Mouse (Mus musculus): ENCODE measurements around the gene Cfap74. TPM values are rescaled to one million over a fixed set of nuclear protein-coding genes. Genes with fewer than 3 reads are reported as not detected.

Cfap74 gene
- polyA plus RNA-seq, 1 experiment from 2014 or later: 4.6 TPM

DNA sequence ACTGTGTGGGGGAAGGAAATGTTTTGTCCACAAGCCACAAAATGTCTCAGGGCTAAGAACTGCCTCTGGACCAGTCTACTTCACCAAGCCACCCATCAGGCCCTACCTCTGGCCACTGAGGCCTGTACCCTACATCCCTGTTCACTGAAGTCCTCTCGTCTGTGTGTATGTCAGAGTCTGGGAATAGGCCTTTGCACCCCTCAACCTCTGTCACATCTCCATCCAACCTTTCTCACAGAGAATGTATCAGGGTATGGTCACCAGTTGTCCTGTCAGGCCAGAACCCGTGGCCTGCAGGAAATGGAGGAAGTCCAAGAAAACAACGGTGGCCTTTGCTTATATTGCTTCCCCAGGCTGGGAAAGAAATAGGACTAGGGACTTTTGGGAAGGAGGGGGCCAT lies 76.5 kb downstream of the Cfap74 start:
- no peak overlapping the region for H3K27ac ChIP-seq
- peaks cover 15% of the 10 kb centered on the region for H3K4me1 ChIP-seq (replicated peaks; ENCODE audit: control insufficient read depth, insufficient read depth, low read length)
- no peaks in the 10 kb centered on the region for H3K36me3 ChIP-seq (replicated peaks; ENCODE audit: control insufficient read depth, insufficient read depth)
- 88% methylated on average over 3 of the region's 3 CpGs for WGBS
- no peak overlapping the region for H3K9ac ChIP-seq
- H3K4me2 ChIP-seq (replicated peaks): no peak overlapping the region
- ATAC-seq (ENCODE audit: low FRiP score) (no peak), DNase-seq (ENCODE audit: low spot score) (no peak)
- H3K9me3 ChIP-seq (ENCODE audit: control insufficient read depth, low read length): no peaks in the 10 kb centered on the region
- H3K4me3 ChIP-seq (replicated peaks; ENCODE audit: low read length): no peak overlapping the region
- H3K27me3 ChIP-seq (ENCODE audit: control insufficient read depth, insufficient read depth, low read length): no peaks in the 10 kb centered on the region

DNA sequence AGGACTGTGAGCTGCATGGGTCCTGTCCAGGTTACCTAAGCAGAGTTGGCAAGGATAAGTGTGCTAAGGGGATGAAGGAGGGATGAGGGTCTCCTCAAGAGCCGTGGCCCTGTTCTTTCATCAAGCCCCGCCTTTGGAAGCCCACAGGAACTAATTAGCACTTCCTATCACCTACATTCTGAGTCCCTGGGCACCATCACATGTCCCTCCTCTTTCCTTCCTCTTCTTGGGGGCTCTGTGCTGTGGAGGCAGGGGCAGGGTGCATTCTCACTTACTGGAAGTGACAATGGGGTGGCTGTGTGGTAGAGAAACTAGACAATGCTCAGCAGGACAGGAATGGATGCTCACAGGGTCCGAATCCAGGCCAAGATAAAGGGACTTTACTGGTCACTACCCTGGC lies 78.8 kb downstream of the Cfap74 start:
- no peak for DNase-seq (ENCODE audit: low spot score)
- no peak overlapping the region; the same call in 1 of the 2 replicates for H3K9ac ChIP-seq
- no peak overlapping the region for H3K4me3 ChIP-seq (replicated peaks; ENCODE audit: low read length)
- ATAC-seq (ENCODE audit: low FRiP score): no peak
- 53% methylated on average over 3 of the region's 3 CpGs for WGBS
- H3K9me3 ChIP-seq (ENCODE audit: control insufficient read depth, low read length): no peaks in the 10 kb centered on the region
- no peaks in the 10 kb centered on the region for H3K27me3 ChIP-seq (ENCODE audit: control insufficient read depth, insufficient read depth, low read length)
- H3K4me1 ChIP-seq (replicated peaks; ENCODE audit: control insufficient read depth, insufficient read depth, low read length): peaks cover 19% of the 10 kb centered on the region
- H3K27ac ChIP-seq: peak overlapping the region; percentile 59; the same call in 1 of the 2 replicates
- no peak overlapping the region for H3K4me2 ChIP-seq (replicated peaks)
- no peaks in the 10 kb centered on the region for H3K36me3 ChIP-seq (replicated peaks; ENCODE audit: control insufficient read depth, insufficient read depth)

GRCm38 (mm10) chr4:155488232-155489025 lies 79.4 kb downstream of the Cfap74 start:
- ATAC-seq (ENCODE audit: low FRiP score) (no peak), DNase-seq (ENCODE audit: low spot score) (peak; percentile 62)
- WGBS: 86% methylated on average over 8 of the region's 8 CpGs
- Histone ChIP-seq H3K27ac (peak overlapping the region; percentile 59), H3K9me3 (ENCODE audit: control insufficient read depth, low read length) (no peaks in the 10 kb centered on the region), H3K36me3 (replicated peaks; ENCODE audit: control insufficient read depth, insufficient read depth) (no peaks in the 10 kb centered on the region), H3K4me3 (replicated peaks; ENCODE audit: low read length) (no peak overlapping the region), H3K9ac (no peak overlapping the region), H3K4me2 (replicated peaks) (no peak overlapping the region), H3K27me3 (ENCODE audit: control insufficient read depth, insufficient read depth, low read length) (no peaks in the 10 kb centered on the region), H3K4me1 (replicated peaks; ENCODE audit: control insufficient read depth, insufficient read depth, low read length) (peaks cover 26% of the 10 kb centered on the region)

DNA sequence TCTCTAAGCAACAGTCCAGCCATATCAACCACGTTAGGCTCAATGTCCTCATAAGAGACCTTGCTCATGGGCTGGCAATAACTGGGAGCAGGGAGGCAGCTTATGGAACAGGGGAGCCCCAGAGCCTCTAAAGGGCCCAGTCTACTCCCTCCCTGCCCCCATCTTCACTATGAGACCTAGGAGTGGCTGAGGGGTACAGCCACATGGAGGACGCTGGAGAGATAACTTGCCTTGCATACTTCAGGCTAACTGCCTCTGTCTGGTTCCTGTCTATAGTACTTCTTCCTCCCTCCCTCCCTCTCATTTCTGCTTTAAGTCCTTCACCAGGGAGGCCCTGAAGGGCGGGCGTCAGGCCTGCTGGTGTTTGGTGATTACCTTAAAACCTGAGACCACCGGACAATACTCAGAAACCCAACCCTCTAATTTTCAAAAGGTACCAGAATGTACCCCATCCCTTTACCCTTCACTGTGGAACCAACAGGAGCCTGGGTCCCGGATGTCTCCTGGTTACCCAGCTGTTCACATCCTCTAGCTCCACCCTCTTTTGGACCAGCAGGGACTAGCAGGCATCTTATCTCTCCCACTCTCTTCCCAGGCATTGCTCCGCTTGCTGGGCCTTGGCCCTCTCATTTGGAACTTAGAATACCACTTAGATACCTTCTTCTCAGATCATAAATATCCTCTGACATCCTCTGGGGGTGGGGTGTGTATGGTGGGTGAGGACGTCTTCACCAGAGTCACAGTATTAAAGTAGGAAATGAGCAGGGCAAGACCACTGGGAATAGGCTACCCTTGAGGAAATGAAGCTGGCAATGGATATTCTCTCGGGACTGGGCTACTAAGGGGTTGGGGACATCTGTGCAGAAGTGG lies 80.3 kb downstream of the Cfap74 start:
- Histone ChIP-seq H3K27me3 (ENCODE audit: control insufficient read depth, insufficient read depth, low read length) (no peaks in the 10 kb centered on the region), H3K4me3 (replicated peaks; ENCODE audit: low read length) (no peak overlapping the region), H3K36me3 (replicated peaks; ENCODE audit: control insufficient read depth, insufficient read depth) (no peaks in the 10 kb centered on the region), H3K27ac (no peak overlapping the region), H3K9me3 (ENCODE audit: control insufficient read depth, low read length) (no peaks in the 10 kb centered on the region), H3K4me1 (replicated peaks; ENCODE audit: control insufficient read depth, insufficient read depth, low read length) (peaks cover 35% of the 10 kb centered on the region), H3K4me2 (replicated peaks) (no peak overlapping the region), H3K9ac (no peak overlapping the region)
- no peak for DNase-seq (ENCODE audit: low spot score)
- no peak for ATAC-seq (ENCODE audit: low FRiP score)
- 85% methylated on average over 9 of the region's 9 CpGs for WGBS

GRCm38 (mm10) chr4:155490456-155490855 lies 81.5 kb downstream of the Cfap74 start:
- Histone ChIP-seq H3K27me3 (ENCODE audit: control insufficient read depth, insufficient read depth, low read length) (no peaks in the 10 kb centered on the region), H3K9ac (peak overlapping the region; percentile 99), H3K4me2 (replicated peaks) (peak overlapping the region; percentile 75), H3K4me3 (replicated peaks; ENCODE audit: low read length) (peak overlapping the region; percentile 86), H3K36me3 (replicated peaks; ENCODE audit: control insufficient read depth, insufficient read depth) (no peaks in the 10 kb centered on the region), H3K9me3 (ENCODE audit: control insufficient read depth, low read length) (no peaks in the 10 kb centered on the region), H3K4me1 (replicated peaks; ENCODE audit: control insufficient read depth, insufficient read depth, low read length) (peaks cover 46% of the 10 kb centered on the region), H3K27ac (peak overlapping the region; percentile 97)
- WGBS: 21% methylated on average over 5 of the region's 5 CpGs
- ATAC-seq (ENCODE audit: low FRiP score) (no peak), DNase-seq (ENCODE audit: low spot score) (no peak)

DNA sequence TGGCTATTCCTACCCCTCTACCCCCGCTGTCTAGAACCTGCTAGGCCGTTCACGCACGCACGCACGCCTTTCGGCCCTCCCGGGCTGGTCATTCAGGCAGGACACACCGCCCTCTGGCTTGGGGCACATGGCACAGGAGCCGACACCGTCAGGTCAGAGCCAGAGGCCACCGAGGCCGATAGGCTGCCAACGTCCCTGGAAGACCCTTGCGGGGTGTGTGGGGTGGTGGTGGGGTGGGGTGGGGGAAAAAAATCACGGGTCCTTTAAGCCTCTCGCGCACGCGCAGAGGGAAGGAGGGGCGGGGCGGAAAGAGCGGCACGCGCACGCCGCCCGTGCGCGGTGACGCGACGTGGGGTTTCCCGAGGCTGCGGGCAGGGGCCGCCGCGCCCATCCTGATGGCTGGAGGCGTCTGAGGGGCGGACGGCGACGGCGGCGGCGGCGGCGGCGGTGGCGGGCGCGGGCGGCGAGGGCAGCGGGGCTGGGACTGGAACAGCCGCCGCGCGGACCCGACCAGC lies 82.1 kb downstream of the Cfap74 start, which contains the start of gene Gnb1:
Gene Gnb1 (plus strand): TSS at position 372 of the 515 bp plus-strand sequence.
- ATAC-seq (ENCODE audit: low FRiP score): peak; percentile 85

GRCm38 (mm10) chr4:155491529-155492130 lies 82.6 kb downstream of the Cfap74 start:
- DNase-seq (ENCODE audit: low spot score): peak; percentile 50
- Histone ChIP-seq H3K4me3 (replicated peaks; ENCODE audit: low read length) (peak overlapping the region; percentile 86), H3K9ac (peak overlapping the region; percentile 99), H3K36me3 (replicated peaks; ENCODE audit: control insufficient read depth, insufficient read depth) (no peaks in the 10 kb centered on the region), H3K27me3 (ENCODE audit: control insufficient read depth, insufficient read depth, low read length) (no peaks in the 10 kb centered on the region), H3K4me1 (replicated peaks; ENCODE audit: control insufficient read depth, insufficient read depth, low read length) (peaks cover 53% of the 10 kb centered on the region), H3K4me2 (replicated peaks) (peak overlapping the region; percentile 92), H3K9me3 (ENCODE audit: control insufficient read depth, low read length) (no peaks in the 10 kb centered on the region), H3K27ac (peak overlapping the region; percentile 97)
- peak; percentile 61 for ATAC-seq (ENCODE audit: low FRiP score)
- 1% methylated on average over 41 of the region's 54 CpGs for WGBS

More for the DNA sequence above, 82.1 kb downstream of the Cfap74 start, which contains the start of gene Gnb1:
- Histone ChIP-seq H3K4me3 (replicated peaks; ENCODE audit: low read length) (peak within 1 kb of the TSS; percentile 86), H3K4me1 (replicated peaks; ENCODE audit: control insufficient read depth, insufficient read depth, low read length) (peaks cover 51% of the 10 kb centered on the region), H3K27me3 (ENCODE audit: control insufficient read depth, insufficient read depth, low read length) (no peaks in the 10 kb centered on the region), H3K27ac (peak within 1 kb of the TSS; percentile 97), H3K9me3 (ENCODE audit: control insufficient read depth, low read length) (no peaks in the 10 kb centered on the region), H3K4me2 (replicated peaks) (peak within 1 kb of the TSS; percentile 92), H3K9ac (peak within 1 kb of the TSS; percentile 99), H3K36me3 (replicated peaks; ENCODE audit: control insufficient read depth, insufficient read depth) (no peaks in the 10 kb centered on the region)
- peak; percentile 97 for DNase-seq (ENCODE audit: low spot score)
- WGBS: under 1% methylated on average over 35 of the region's 60 CpGs

GRCm38 (mm10) chr4:155492131-155492633 lies 83.2 kb downstream of the Cfap74 start:
- H3K4me1 ChIP-seq (replicated peaks; ENCODE audit: control insufficient read depth, insufficient read depth, low read length): peaks cover 53% of the 10 kb centered on the region

More at GRCm38 (mm10) chr4:155492131-155492633, 83.2 kb downstream of the Cfap74 start:
- H3K4me2 ChIP-seq (replicated peaks): peak overlapping the region; percentile 92
- under 1% methylated on average over 50 of the region's 51 CpGs for WGBS
- H3K36me3 ChIP-seq (replicated peaks; ENCODE audit: control insufficient read depth, insufficient read depth): no peaks in the 10 kb centered on the region
- 0 out of 2 replicates have a peak, but pooled peaks have one; percentile 15 for ATAC-seq (ENCODE audit: low FRiP score)
- peak; percentile 43 for DNase-seq (ENCODE audit: low spot score)
- H3K27ac ChIP-seq: peak overlapping the region; percentile 97
- no peaks in the 10 kb centered on the region for H3K27me3 ChIP-seq (ENCODE audit: control insufficient read depth, insufficient read depth, low read length)
- H3K4me3 ChIP-seq (replicated peaks; ENCODE audit: low read length): peak overlapping the region; percentile 86
- no peaks in the 10 kb centered on the region for H3K9me3 ChIP-seq (ENCODE audit: control insufficient read depth, low read length)
- peak overlapping the region; percentile 99 for H3K9ac ChIP-seq

Measured in hindbrain, embryonic 14.5 days (tissue).